Mouse (Mus musculus): ENCODE results near the gene Lpin2. TPM values are rescaled to one million over a fixed set of nuclear protein-coding genes. Genes with fewer than 3 reads are reported as not detected.

Lpin2 gene
- polyA plus RNA-seq, 2 experiments, result 28.6 to 31.1 TPM

DNA sequence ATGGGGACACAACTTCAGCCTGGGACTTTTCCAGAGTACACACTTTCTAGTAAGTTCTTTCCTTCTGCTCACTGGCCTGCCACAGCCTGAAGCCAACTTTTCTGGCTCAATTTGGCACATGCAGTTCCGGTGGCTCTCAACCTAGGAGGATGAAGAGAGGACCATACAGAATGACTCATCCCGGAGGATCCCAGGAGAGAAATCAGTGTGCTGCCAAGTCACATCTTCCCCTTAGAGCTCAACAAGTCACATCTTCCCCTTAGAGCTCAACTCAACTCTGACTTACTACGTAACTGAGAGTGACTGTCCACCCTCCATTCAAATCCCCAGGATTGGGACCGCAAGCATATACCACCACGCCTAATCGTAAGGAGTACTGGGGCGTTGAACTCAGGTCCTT is 105.2 kb downstream of the Lpin2 start:
- no peaks in the 10 kb centered on the region for H3K9me3 ChIP-seq (ENCODE audit: control insufficient read depth, low read length)
- no peaks in the 10 kb centered on the region for H3K27me3 ChIP-seq (ENCODE audit: control insufficient read depth, insufficient read depth, low read length)
- ATAC-seq (ENCODE audit: insufficient read depth) (no peak), DNase-seq (ENCODE audit: low read depth in 3 of 3, low spot score in 3 of 3) (no peak)
- peak overlapping the region; percentile 97 for H3K27ac ChIP-seq
- H3K4me2 ChIP-seq (ENCODE audit: low read depth), result peak overlapping the region; percentile 14; the same call in 1 of the 2 replicates
- H3K36me3 ChIP-seq (replicated peaks; ENCODE audit: control insufficient read depth, insufficient read depth, low read depth), result no peaks in the 10 kb centered on the region; the same call in 1 of the 2 replicates
- WGBS (ENCODE audit: insufficient replicate concordance), result 85% methylated on average over 7 of the region's 7 CpGs
- TF ChIP-seq CTCF (IDR thresholded peaks at IDR 0.05; ENCODE audit: low read depth) (no peak), EP300 (IDR thresholded peaks at IDR 0.05; ENCODE audit: low read depth) (no peak)
- H3K4me1 ChIP-seq (replicated peaks; ENCODE audit: control insufficient read depth in 2 of 2, insufficient read depth in 2 of 2, low read length in 1 of 2), result peaks cover 78 to 79% of the 10 kb centered on the region in 2 experiments
- H3K9ac ChIP-seq (replicated peaks), result no peak overlapping the region; the same call in 1 of the 2 replicates
- H3K4me3 ChIP-seq (ENCODE audit: insufficient read depth in 1 of 2, low read depth in 2 of 2, low read length in 2 of 2), result no peak overlapping the region

DNA sequence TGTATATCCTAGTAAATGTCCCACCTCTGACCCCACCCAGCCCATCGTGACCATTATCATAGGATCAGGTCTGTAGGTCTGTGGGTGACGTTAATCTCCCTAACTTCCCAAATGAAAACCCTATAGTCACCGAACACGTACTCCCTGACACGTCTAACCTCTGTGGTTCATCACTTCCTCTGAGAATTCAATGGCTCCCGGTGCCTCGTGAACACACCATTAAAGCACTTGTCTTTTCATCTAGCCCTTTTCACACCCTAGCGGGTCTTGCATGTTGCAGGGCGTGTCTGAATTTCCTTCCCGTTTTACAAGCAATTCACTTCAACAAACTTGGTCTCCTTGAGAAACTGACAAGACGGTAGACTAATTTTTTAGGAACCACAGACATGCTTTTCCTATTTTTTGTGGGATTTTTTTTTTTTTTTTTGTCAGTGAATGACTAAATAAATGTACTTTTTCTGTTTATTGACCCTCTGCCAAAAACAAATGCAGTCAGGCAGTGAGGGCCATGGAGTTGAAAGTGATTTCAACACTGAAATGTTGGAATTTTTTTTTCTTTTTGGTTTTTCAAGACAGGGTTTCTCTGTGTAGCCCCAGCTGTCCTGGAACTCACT is 105.9 kb downstream of the Lpin2 start:
- whole genome bisulfite sequencing (ENCODE audit: insufficient replicate concordance), result 12% methylated on average over 11 of the region's 11 CpGs
- H3K4me1 ChIP-seq (replicated peaks; ENCODE audit: control insufficient read depth in 2 of 2, insufficient read depth in 2 of 2, low read length in 1 of 2), result peaks cover 85 to 86% of the 10 kb centered on the region in 2 experiments
- ATAC-seq (ENCODE audit: insufficient read depth) (no peak), DNase-seq (ENCODE audit: low read depth in 3 of 3, low spot score in 3 of 3) (no peak)
- peak overlapping the region; percentile 1; the same call in 1 of the 2 replicates for H3K9ac ChIP-seq (replicated peaks)
- no peaks in the 10 kb centered on the region for H3K9me3 ChIP-seq (ENCODE audit: control insufficient read depth, low read length)
- no peaks in the 10 kb centered on the region for H3K27me3 ChIP-seq (ENCODE audit: control insufficient read depth, insufficient read depth, low read length)
- peak overlapping the region; percentile 97 for H3K27ac ChIP-seq
- peak overlapping the region; percentile 14 for H3K4me2 ChIP-seq (ENCODE audit: low read depth)
- TF ChIP-seq CTCF (IDR thresholded peaks at IDR 0.05; ENCODE audit: low read depth) (no peak), EP300 (IDR thresholded peaks at IDR 0.05; ENCODE audit: low read depth) (no peak)
- no peaks in the 10 kb centered on the region; the same call in 1 of the 2 replicates for H3K36me3 ChIP-seq (replicated peaks; ENCODE audit: control insufficient read depth, insufficient read depth, low read depth)
- no peak overlapping the region for H3K4me3 ChIP-seq (ENCODE audit: insufficient read depth in 1 of 2, low read depth in 2 of 2, low read length in 2 of 2)

DNA sequence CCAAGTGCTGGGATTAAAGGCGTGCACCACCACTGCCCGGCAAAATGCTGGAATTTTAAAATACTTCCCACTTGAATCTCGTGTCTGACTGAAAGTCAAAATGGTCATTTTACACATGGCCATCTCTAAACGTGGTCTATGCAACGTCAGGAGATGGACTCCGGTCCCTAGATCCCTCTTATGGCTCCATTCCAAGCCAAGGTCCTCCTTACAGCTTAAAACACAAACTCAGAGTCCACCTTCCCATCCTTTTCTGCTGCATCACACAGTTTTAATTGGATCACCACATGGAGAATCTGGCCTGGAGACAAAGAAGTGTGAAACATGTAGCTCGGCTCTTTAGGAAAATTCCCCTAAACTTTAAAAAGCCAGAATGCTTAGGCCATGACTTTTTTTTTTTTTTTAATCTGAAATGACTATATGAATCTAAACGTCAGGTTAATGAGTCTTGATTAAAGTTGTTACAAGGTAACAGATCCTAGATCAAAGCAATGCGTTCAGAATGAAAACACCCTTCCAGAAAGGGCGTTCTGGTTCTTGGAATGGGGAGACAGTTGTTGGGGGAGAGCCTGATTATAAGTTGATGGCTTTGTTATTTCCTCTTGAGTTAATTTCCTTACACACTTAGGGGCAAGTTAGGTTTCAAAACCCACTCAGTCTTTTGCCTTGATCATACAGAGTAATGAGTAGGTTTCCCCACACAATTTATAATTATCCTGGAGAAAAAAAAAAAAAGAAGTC is 106.6 kb downstream of the Lpin2 start:
- Histone ChIP-seq H3K9ac (replicated peaks) (peak overlapping the region; percentile 57; the same call in 1 of the 2 replicates), H3K4me3 (ENCODE audit: insufficient read depth in 1 of 2, low read depth in 2 of 2, low read length in 2 of 2) (no peak overlapping the region), H3K4me2 (ENCODE audit: low read depth) (peak overlapping the region; percentile 65), H3K27me3 (ENCODE audit: control insufficient read depth, insufficient read depth, low read length) (no peaks in the 10 kb centered on the region), H3K9me3 (ENCODE audit: control insufficient read depth, low read length) (no peaks in the 10 kb centered on the region), H3K27ac (peak overlapping the region; percentile 97), H3K36me3 (replicated peaks; ENCODE audit: control insufficient read depth, insufficient read depth, low read depth) (no peaks in the 10 kb centered on the region; the same call in 1 of the 2 replicates), H3K4me1 (replicated peaks; ENCODE audit: control insufficient read depth in 2 of 2, insufficient read depth in 2 of 2, low read length in 1 of 2) (peaks cover 92% of the 10 kb centered on the region in 2 experiments)
- 59% methylated on average over 10 of the region's 10 CpGs for WGBS (ENCODE audit: insufficient replicate concordance)
- ATAC-seq (ENCODE audit: insufficient read depth) (no peak), DNase-seq (ENCODE audit: low read depth in 3 of 3, low spot score in 3 of 3) (no peak)
- TF ChIP-seq CTCF (IDR thresholded peaks at IDR 0.05; ENCODE audit: low read depth), result no peak
- TF ChIP-seq EP300 (IDR thresholded peaks at IDR 0.05; ENCODE audit: low read depth), result no peak

DNA sequence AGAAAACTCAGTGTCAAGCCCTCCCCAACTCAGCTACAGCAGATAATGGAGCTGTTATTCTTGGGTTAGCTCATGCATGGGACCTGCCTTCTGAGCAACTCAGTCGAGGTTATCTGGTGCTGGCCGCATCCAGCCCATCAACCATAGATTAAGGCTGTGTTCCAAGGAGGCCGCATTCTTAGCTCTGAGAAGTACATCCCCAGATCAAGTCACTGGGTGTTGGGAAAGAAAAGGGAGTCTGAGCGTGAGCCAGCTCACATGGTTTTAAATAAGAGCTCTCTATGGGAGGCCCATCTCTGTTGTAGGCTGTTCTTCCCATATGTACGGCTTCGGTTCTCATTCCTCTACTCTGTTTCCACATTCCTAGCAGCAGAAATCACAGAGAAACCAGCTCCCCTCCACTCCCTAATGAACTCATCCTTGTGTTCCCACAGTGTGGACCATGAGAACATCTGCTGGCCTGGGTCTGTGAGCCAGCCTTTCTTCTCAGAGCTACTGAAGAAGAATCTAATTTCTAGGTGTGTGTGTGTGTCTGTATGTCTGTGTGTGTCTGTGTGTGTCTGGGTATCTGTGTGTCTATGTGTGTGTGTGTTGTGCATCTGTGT is 107.3 kb downstream of the Lpin2 start:
- Histone ChIP-seq H3K9ac (replicated peaks) (peak overlapping the region; percentile 57), H3K9me3 (ENCODE audit: control insufficient read depth, low read length) (no peaks in the 10 kb centered on the region), H3K36me3 (replicated peaks; ENCODE audit: control insufficient read depth, insufficient read depth, low read depth) (no peaks in the 10 kb centered on the region; the same call in 1 of the 2 replicates), H3K4me2 (ENCODE audit: low read depth) (peak overlapping the region; percentile 65), H3K4me3 (ENCODE audit: insufficient read depth in 1 of 2, low read depth in 2 of 2, low read length in 2 of 2) (no peak overlapping the region), H3K4me1 (replicated peaks; ENCODE audit: control insufficient read depth in 2 of 2, insufficient read depth in 2 of 2, low read length in 1 of 2) (peaks cover 94 to 96% of the 10 kb centered on the region in 2 experiments), H3K27ac (peak overlapping the region; percentile 97), H3K27me3 (ENCODE audit: control insufficient read depth, insufficient read depth, low read length) (no peaks in the 10 kb centered on the region)
- peak; percentile 52 for ATAC-seq (ENCODE audit: insufficient read depth)
- DNase-seq (ENCODE audit: low read depth in 3 of 3, low spot score in 3 of 3), result peak in 2 of 3 experiments; percentile 52 to 73
- no peak for TF ChIP-seq CTCF (IDR thresholded peaks at IDR 0.05; ENCODE audit: low read depth)
- TF ChIP-seq EP300 (IDR thresholded peaks at IDR 0.05; ENCODE audit: low read depth), result peak; percentile 75
- WGBS (ENCODE audit: insufficient replicate concordance), result 34% methylated on average over 6 of the region's 6 CpGs

Measured in liver, embryonic 14.5 days (tissue).